Mouse (Mus musculus): Measurements from ENCODE around the gene Als2. TPM values are rescaled to one million over a fixed set of nuclear protein-coding genes. Genes with fewer than 3 reads are reported as not detected.

Als2 gene
- polyA plus RNA-seq, 1 experiment, result 74.1 TPM

- 86% methylated on average over 1 of the region's 1 CpGs for WGBS
- Histone ChIP-seq H3K4me1 (ENCODE audit: control insufficient read depth, insufficient read depth, low read length) (no peaks in the 10 kb centered on the region; the same call in none of the 2 replicates), H3K4me3 (replicated peaks; ENCODE audit: insufficient read depth, low read depth, low read length) (no peak overlapping the region), H3K27me3 (ENCODE audit: control insufficient read depth, insufficient read depth, low read length) (no peaks in the 10 kb centered on the region), H3K27ac (ENCODE audit: insufficient read depth, low read length) (no peak overlapping the region)
- TF ChIP-seq CTCF (IDR thresholded peaks at IDR 0.05; ENCODE audit: borderline replicate concordance, insufficient read depth, low read depth, low read length) (no peak), POLR2A (IDR thresholded peaks at IDR 0.05; ENCODE audit: borderline replicate concordance, insufficient read depth, low read length) (no peak)
- DNase-seq, result no peak
Observed at GRCm38 (mm10) chr1:59208331-59208730, 28.7 kb downstream of the Als2 start.

- no peak overlapping the region for H3K4me3 ChIP-seq (replicated peaks; ENCODE audit: insufficient read depth, low read depth, low read length)
- H3K27ac ChIP-seq (ENCODE audit: insufficient read depth, low read length), result peak overlapping the region; percentile 19; the same call in 1 of the 2 replicates
- no peaks in the 10 kb centered on the region for H3K27me3 ChIP-seq (ENCODE audit: control insufficient read depth, insufficient read depth, low read length)
- DNase-seq, result no peak
- TF ChIP-seq POLR2A (IDR thresholded peaks at IDR 0.05; ENCODE audit: borderline replicate concordance, insufficient read depth, low read length) (no peak), CTCF (IDR thresholded peaks at IDR 0.05; ENCODE audit: borderline replicate concordance, insufficient read depth, low read depth, low read length) (no peak)
- 72% methylated on average over 1 of the region's 1 CpGs for WGBS
- peaks cover 10% of the 10 kb centered on the region for H3K4me1 ChIP-seq (ENCODE audit: control insufficient read depth, insufficient read depth, low read length)
Observed at GRCm38 (mm10) chr1:59204489-59204888, 32.5 kb downstream of the Als2 start.

- H3K27ac ChIP-seq (ENCODE audit: insufficient read depth, low read length), result peak overlapping the region; percentile 60
- 19% methylated on average over 10 of the region's 10 CpGs for WGBS
Observed at GRCm38 (mm10) chr1:59202367-59202766, 34.7 kb downstream of the Als2 start.

GRCm38 (mm10) chr1:59201561-59201960 lies 35.5 kb downstream of the Als2 start:
- Histone ChIP-seq H3K27ac (ENCODE audit: insufficient read depth, low read length) (no peak overlapping the region), H3K27me3 (ENCODE audit: control insufficient read depth, insufficient read depth, low read length) (no peaks in the 10 kb centered on the region), H3K4me3 (replicated peaks; ENCODE audit: insufficient read depth, low read depth, low read length) (no peak overlapping the region), H3K4me1 (ENCODE audit: control insufficient read depth, insufficient read depth, low read length) (peaks cover 10% of the 10 kb centered on the region)
- WGBS, result 15% methylated on average over 1 of the region's 1 CpGs
- DNase-seq, result peak in 1 of 2 experiments; percentile 63
- TF ChIP-seq CTCF (IDR thresholded peaks at IDR 0.05; ENCODE audit: borderline replicate concordance, insufficient read depth, low read depth, low read length), result no peak
- TF ChIP-seq POLR2A (IDR thresholded peaks at IDR 0.05; ENCODE audit: borderline replicate concordance, insufficient read depth, low read length), result no peak

More at GRCm38 (mm10) chr1:59202367-59202766, 34.7 kb downstream of the Als2 start:
- no peak overlapping the region for H3K4me3 ChIP-seq (replicated peaks; ENCODE audit: insufficient read depth, low read depth, low read length)
- peaks cover 10% of the 10 kb centered on the region for H3K4me1 ChIP-seq (ENCODE audit: control insufficient read depth, insufficient read depth, low read length)
- TF ChIP-seq CTCF (IDR thresholded peaks at IDR 0.05; ENCODE audit: borderline replicate concordance, insufficient read depth, low read depth, low read length), result no peak
- no peak for TF ChIP-seq POLR2A (IDR thresholded peaks at IDR 0.05; ENCODE audit: borderline replicate concordance, insufficient read depth, low read length)
- no peaks in the 10 kb centered on the region for H3K27me3 ChIP-seq (ENCODE audit: control insufficient read depth, insufficient read depth, low read length)
- DNase-seq, result peak; percentile 41 to 51

DNA sequence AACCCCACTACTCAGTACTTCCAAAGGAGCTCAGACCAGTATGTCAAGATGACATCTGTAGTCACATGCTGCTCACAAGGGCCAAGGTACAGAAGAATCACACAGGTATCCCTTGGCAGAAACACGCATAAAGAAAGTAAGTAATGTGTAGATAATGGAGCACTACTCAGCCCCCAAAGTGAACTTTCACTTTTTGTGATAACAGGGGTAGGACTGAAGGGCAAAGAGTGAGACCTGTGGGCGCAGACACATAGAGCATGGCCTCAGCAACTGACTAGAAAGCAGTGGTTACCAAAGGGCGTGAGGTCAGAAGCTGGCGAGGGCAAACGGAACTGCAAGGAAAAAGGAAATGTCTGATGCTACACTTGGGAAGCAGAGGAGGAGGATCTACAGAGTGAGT lies 36.1 kb downstream of the Als2 start:
- Histone ChIP-seq H3K27ac (ENCODE audit: insufficient read depth, low read length) (no peak overlapping the region), H3K4me3 (replicated peaks; ENCODE audit: insufficient read depth, low read depth, low read length) (no peak overlapping the region), H3K4me1 (ENCODE audit: control insufficient read depth, insufficient read depth, low read length) (peaks cover 10% of the 10 kb centered on the region), H3K27me3 (ENCODE audit: control insufficient read depth, insufficient read depth, low read length) (no peaks in the 10 kb centered on the region)
- TF ChIP-seq POLR2A (IDR thresholded peaks at IDR 0.05; ENCODE audit: borderline replicate concordance, insufficient read depth, low read length) (no peak), CTCF (IDR thresholded peaks at IDR 0.05; ENCODE audit: borderline replicate concordance, insufficient read depth, low read depth, low read length) (no peak)
- DNase-seq, result no peak
- 87% methylated on average over 5 of the region's 5 CpGs for WGBS

- H3K4me1 ChIP-seq (ENCODE audit: control insufficient read depth, insufficient read depth, low read length), result no peaks in the 10 kb centered on the region
- H3K4me3 ChIP-seq (replicated peaks; ENCODE audit: insufficient read depth, low read depth, low read length), result no peak overlapping the region
- DNase-seq, result no peak
- WGBS, result 15% methylated on average over 6 of the region's 6 CpGs
- H3K27me3 ChIP-seq (ENCODE audit: control insufficient read depth, insufficient read depth, low read length), result no peaks in the 10 kb centered on the region
- no peak overlapping the region for H3K27ac ChIP-seq (ENCODE audit: insufficient read depth, low read length)
- TF ChIP-seq CTCF (IDR thresholded peaks at IDR 0.05; ENCODE audit: borderline replicate concordance, insufficient read depth, low read depth, low read length) (no peak), POLR2A (IDR thresholded peaks at IDR 0.05; ENCODE audit: borderline replicate concordance, insufficient read depth, low read length) (no peak)
Observed at GRCm38 (mm10) chr1:59194979-59195378, 42.1 kb downstream of the Als2 start.

GRCm38 (mm10) chr1:59187786-59188185 lies 49.2 kb downstream of the Als2 start:
- 39% methylated on average over 5 of the region's 5 CpGs for WGBS
- H3K27me3 ChIP-seq (ENCODE audit: control insufficient read depth, insufficient read depth, low read length), result no peaks in the 10 kb centered on the region
- DNase-seq, result no peak
- H3K4me3 ChIP-seq (replicated peaks; ENCODE audit: insufficient read depth, low read depth, low read length), result no peak overlapping the region
- no peak overlapping the region for H3K27ac ChIP-seq (ENCODE audit: insufficient read depth, low read length)
- no peak for TF ChIP-seq POLR2A (IDR thresholded peaks at IDR 0.05; ENCODE audit: borderline replicate concordance, insufficient read depth, low read length)
- TF ChIP-seq CTCF (IDR thresholded peaks at IDR 0.05; ENCODE audit: borderline replicate concordance, insufficient read depth, low read depth, low read length), result no peak
- H3K4me1 ChIP-seq (ENCODE audit: control insufficient read depth, insufficient read depth, low read length), result no peaks in the 10 kb centered on the region

- no peak for TF ChIP-seq CTCF (IDR thresholded peaks at IDR 0.05; ENCODE audit: borderline replicate concordance, insufficient read depth, low read depth, low read length)
- TF ChIP-seq POLR2A (IDR thresholded peaks at IDR 0.05; ENCODE audit: borderline replicate concordance, insufficient read depth, low read length), result no peak
- DNase-seq, result no peak
- 76% methylated on average over 10 of the region's 10 CpGs for WGBS
- no peaks in the 10 kb centered on the region for H3K27me3 ChIP-seq (ENCODE audit: control insufficient read depth, insufficient read depth, low read length)
- no peaks in the 10 kb centered on the region for H3K4me1 ChIP-seq (ENCODE audit: control insufficient read depth, insufficient read depth, low read length)
- H3K4me3 ChIP-seq (replicated peaks; ENCODE audit: insufficient read depth, low read depth, low read length), result no peak overlapping the region
- H3K27ac ChIP-seq (ENCODE audit: insufficient read depth, low read length), result no peak overlapping the region
Observed at GRCm38 (mm10) chr1:59186317-59186716, 50.7 kb downstream of the Als2 start.

Data from cerebellum, adult 2 months (tissue).